Mouse (Mus musculus) cerebellum, adult 11-12 months (tissue): ENCODE results near the gene Tac2.
"Not testable (repeated sequence)": the region's sequence is repeated elsewhere in the genome, so short reads cannot be mapped to it uniquely, and the experiment has no call there.

ENCODE experiments used
- DNase-seq: peaks from one replicate; pipeline ENCODE4 v3.0.0; 2022

Tac2 gene

GRCm38 (mm10) chr10:127762926-127763325 is 38.6 kb downstream of the Tac2 start:
- not testable (repeated sequence) for DNase-seq

DNA sequence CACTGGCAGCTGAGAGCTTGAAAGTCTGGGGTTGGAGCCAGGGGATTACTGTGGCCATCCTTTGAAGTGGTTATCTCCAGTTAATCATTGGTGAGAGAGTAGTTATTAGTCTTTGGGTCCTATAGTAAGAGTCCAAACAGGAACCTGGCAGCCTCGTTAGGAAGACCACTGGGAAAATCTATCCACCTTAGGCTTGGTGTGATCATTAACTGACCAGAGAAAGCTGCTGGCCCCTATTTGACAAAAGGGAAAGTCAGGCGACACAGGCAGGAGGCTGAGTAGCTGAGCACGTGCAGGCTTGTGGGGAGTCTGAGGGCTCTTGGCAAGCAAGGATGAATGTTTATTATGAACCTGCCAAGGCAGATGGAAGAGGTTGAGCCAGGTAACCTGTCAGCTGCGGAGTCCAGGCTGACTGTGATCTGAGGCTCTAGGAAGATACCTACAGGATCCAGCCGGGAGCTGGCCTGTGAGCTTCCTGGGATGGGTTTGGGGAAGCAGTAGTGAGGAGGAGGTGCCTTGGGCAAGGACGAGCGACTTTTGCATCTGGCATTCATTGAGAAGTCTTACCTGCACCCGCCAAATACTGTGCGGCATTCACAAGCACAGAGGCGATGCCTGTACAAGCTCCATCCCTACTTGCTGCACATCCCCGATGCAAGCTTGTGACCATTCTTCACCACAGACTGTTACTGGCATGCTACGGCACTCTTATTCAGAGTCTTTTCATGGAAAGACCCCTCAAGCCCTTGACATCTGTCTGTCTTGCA is 39.8 kb downstream of the Tac2 start:
- peak; percentile 40 for DNase-seq

- DNase-seq = no peak
These were observed 42.3 kb downstream of the Tac2 start for GRCm38 (mm10) chr10:127766564-127766963.

- DNase-seq = no peak
These were observed 51.7 kb downstream of the Tac2 start, which contains the start of gene Rdh9 for GRCm38 (mm10) chr10:127776011-127776410. Rdh9 (plus strand) TSS chr10:127776386.
